In genomic region chr6:114939666-114940065, GRCm38 (mm10) we compare ENCODE assay signal across 22 mouse cellular contexts.
"Had no signal": no experiment of that assay in that cellular context is flagged by ENCODE, and none has a peak within 500 bp of the region (broad histone marks: within the 10 kb centered on the region; RNA-seq: fewer than 3 reads in every experiment).

No protein-coding gene starts in this region.

- DNase-seq: liver, embryonic 13.5 days; liver, postnatal 0 days; lung, adult 2 months; lung, postnatal 14 days; lung, postnatal 36 days; midbrain, embryonic 14.5 days; right cerebral cortex, postnatal 25 days; right cerebral cortex, postnatal 4 days; spleen, adult 18-20 months; thymus, adult 18-20 months; thymus, postnatal 14 days; thymus, postnatal 36 days had no signal

- H3K4me1 ChIP-seq: liver, embryonic 13.5 days; liver, embryonic 15.5 days; midbrain, embryonic 10.5 days; midbrain, embryonic 12.5 days; neural tube, embryonic 12.5 days had no signal

- H3K27ac ChIP-seq: liver, embryonic 13.5 days; liver, embryonic 15.5 days; lung, embryonic 15.5 days; macrophage; midbrain, embryonic 10.5 days; midbrain, embryonic 12.5 days; neural tube, embryonic 12.5 days had no signal

- H3K4me2 ChIP-seq: liver, embryonic 11.5 days; liver, embryonic 13.5 days; liver, embryonic 15.5 days; lung, embryonic 15.5 days; midbrain, embryonic 12.5 days; neural tube, embryonic 12.5 days had no signal

- H3K9me3 ChIP-seq: liver, embryonic 13.5 days; liver, embryonic 15.5 days; lung, embryonic 15.5 days; midbrain, embryonic 10.5 days; midbrain, embryonic 12.5 days; neural tube, embryonic 12.5 days had no signal

- H3K9ac ChIP-seq: liver, embryonic 13.5 days; liver, embryonic 15.5 days; liver, postnatal 0 days; lung, embryonic 15.5 days; midbrain, embryonic 12.5 days; neural tube, embryonic 12.5 days had no signal

- H3K4me3 ChIP-seq: liver, embryonic 13.5 days; liver, embryonic 15.5 days; lung, embryonic 15.5 days; midbrain, embryonic 10.5 days; midbrain, embryonic 12.5 days; myocyte; neural tube, embryonic 12.5 days had no signal

- H3K36me3 ChIP-seq: liver, embryonic 13.5 days; liver, embryonic 15.5 days; lung, embryonic 15.5 days; midbrain, embryonic 10.5 days; midbrain, embryonic 12.5 days; neural tube, embryonic 12.5 days had no signal

- ATAC-seq: liver, postnatal 0 days; lung, postnatal 0 days; midbrain, embryonic 16.5 days had no signal

- H3K27me3 ChIP-seq: liver, embryonic 13.5 days; liver, embryonic 15.5 days; lung, embryonic 15.5 days; midbrain, embryonic 12.5 days; neural tube, embryonic 12.5 days had no signal
